Mouse (Mus musculus) cerebellum, adult 2 months (tissue): Measurements from ENCODE around the gene Frmpd3.

Source experiments
- CTCF ChIP-seq: fragments of 200-500 bp; IDR thresholded peaks from 2 replicates; pipeline ENCODE4 v1.5.1; 2011; ENCODE audit warnings: low read depth, mild to moderate bottlenecking, control low read depth, low read length, moderate library complexity, borderline replicate concordance; ENCODE audit not compliant: insufficient read depth
- POLR2A ChIP-seq: fragments of 200-500 bp; IDR thresholded peaks from 2 replicates; pipeline ENCODE4 v1.6.1; 2011; ENCODE audit warnings: low read length, control low read depth, borderline replicate concordance; ENCODE audit not compliant: insufficient read depth

GRCm38 (mm10) chrX:140450071-140450470 lies 108.0 kb downstream of the Frmpd3 start:
- no peak for TF ChIP-seq CTCF
- no peak for TF ChIP-seq POLR2A
